Mouse (Mus musculus) inflammation-experienced regulatory T-cells, adult 6 months (primary cell): Measurements from ENCODE around the gene Drc7. TPM values are rescaled to one million over a fixed set of nuclear protein-coding genes. Genes with fewer than 3 reads are reported as not detected.

ENCODE experiments used
- polyA plus RNA-seq, 3 experiments: library from polyadenylated mRNA; unstranded; fragments of 100-300 nt; shearing (Covaris generic); gene quantifications; one replicate each; pipeline ENCODE4 v1.2.1; 2017

The Drc7 gene
- polyA plus RNA-seq, 3 experiments from 2014 or later: not detected

Other genes with a start within 250 kb of the Drc7 start
- gene Ccl17, start 244.7 kb upstream of the Drc7 start, polyA plus RNA-seq: not detected
- gene Coq9, start 216.8 kb upstream of the Drc7 start, polyA plus RNA-seq: 10 to 100 TPM; 35.5 to 40.6 (median 37.5) TPM
- 100 to 1,000 TPM; 107 to 149 (median 110) TPM for gene Ciapin1, start 216.7 kb upstream of the Drc7 start, polyA plus RNA-seq
- gene Polr2c, start 197.7 kb upstream of the Drc7 start, polyA plus RNA-seq: 100 to 1,000 TPM in 2 of 3 experiments, 10 to 100 TPM in 1; 85.4 to 108 (median 104) TPM
- gene Dok4, start 178.8 kb upstream of the Drc7 start, polyA plus RNA-seq: under 1 TPM; 0.35 to 0.50 (median 0.50) TPM
- gene Ccdc102a, start 137.0 kb upstream of the Drc7 start, polyA plus RNA-seq: 1 to 10 TPM in 1 of 3 experiments, under 1 TPM in 2; 0.24 to 1.0 (median 0.25) TPM
- gene Adgrg5, start 131.4 kb upstream of the Drc7 start, polyA plus RNA-seq: 1 to 10 TPM; 1.8 to 4.3 (median 4.1) TPM
- 1 to 10 TPM in 2 of 3 experiments, under 1 TPM in 1; 0.52 to 5.5 (median 4.5) TPM for gene Adgrg1, start 80.4 kb upstream of the Drc7 start, polyA plus RNA-seq
- gene Adgrg3, start 37.4 kb upstream of the Drc7 start, polyA plus RNA-seq: under 1 TPM in 2 of 3 experiments, not detected in 1; 0.24 to 0.26 TPM
- gene Katnb1, start 26.1 kb downstream of the Drc7 start, polyA plus RNA-seq: 10 to 100 TPM; 16.4 to 23.4 (median 17.0) TPM
- 1 to 10 TPM in 1 of 3 experiments, under 1 TPM in 1, not detected in 1; 0.40 to 1.1 TPM for gene Kifc3, start 147.7 kb downstream of the Drc7 start, polyA plus RNA-seq